ENCODE assay signal across 37 mouse cellular contexts in genomic region chr13:98544051-98544450, GRCm38 (mm10). TPM values are rescaled to one million over a fixed set of nuclear protein-coding genes. Genes with fewer than 3 reads are reported as not detected.
"Had no signal": no experiment of that assay in that cellular context is flagged by ENCODE, and none has a peak within 500 bp of the region (broad histone marks: within the 10 kb centered on the region; RNA-seq: fewer than 3 reads in every experiment).

No protein-coding gene starts in this region.

- H3K36me3 ChIP-seq: limb, embryonic 10.5 days; limb, embryonic 12.5 days; limb, embryonic 13.5 days; limb, embryonic 15.5 days; liver, embryonic 12.5 days; liver, embryonic 13.5 days; liver, embryonic 15.5 days; lung, embryonic 15.5 days; midbrain, embryonic 12.5 days; midbrain, embryonic 15.5 days; neural tube, embryonic 12.5 days; neural tube, embryonic 13.5 days had no signal

- H3K4me3 ChIP-seq: left cerebral cortex, adult 2 months; limb, embryonic 10.5 days; limb, embryonic 12.5 days; limb, embryonic 13.5 days; limb, embryonic 15.5 days; liver, embryonic 12.5 days; liver, embryonic 13.5 days; liver, embryonic 15.5 days; lung, embryonic 15.5 days; megakaryocyte, embryonic 14.5 days; midbrain, embryonic 12.5 days; midbrain, embryonic 15.5 days; myocyte; neural tube, embryonic 12.5 days; neural tube, embryonic 13.5 days had no signal

- H3K9ac ChIP-seq: limb, embryonic 12.5 days; limb, embryonic 13.5 days; limb, embryonic 15.5 days; liver, embryonic 12.5 days; liver, embryonic 13.5 days; liver, embryonic 14.5 days; liver, embryonic 15.5 days; liver, postnatal 0 days; lung, embryonic 14.5 days; lung, embryonic 15.5 days; midbrain, embryonic 12.5 days; midbrain, embryonic 15.5 days; neural tube, embryonic 12.5 days; neural tube, embryonic 13.5 days had no signal

- H3K27ac ChIP-seq: left cerebral cortex, adult 2 months; limb, embryonic 10.5 days; limb, embryonic 12.5 days; limb, embryonic 13.5 days; limb, embryonic 15.5 days; liver, embryonic 12.5 days; liver, embryonic 13.5 days; liver, embryonic 14.5 days; liver, embryonic 15.5 days; lung, embryonic 15.5 days; macrophage; midbrain, embryonic 12.5 days; midbrain, embryonic 15.5 days; neural tube, embryonic 12.5 days; neural tube, embryonic 13.5 days had no signal

- DNase-seq: left cerebral cortex, postnatal 4 days; liver; liver, embryonic 13.5 days; liver, postnatal 0 days; lung, adult 18-20 months; lung, adult 2 months; lung, embryonic 14.5 days; lung, postnatal 10 days; lung, postnatal 14 days; lung, postnatal 36 days; lung, postnatal 4 days had no signal

- H3K4me1 ChIP-seq: liver, embryonic 12.5 days; liver, embryonic 13.5 days; liver, embryonic 15.5 days; lung, embryonic 15.5 days; megakaryocyte, embryonic 14.5 days; midbrain, embryonic 15.5 days; neural tube, embryonic 12.5 days had no signal

- ATAC-seq: liver, embryonic 12.5 days; liver, postnatal 0 days; lung, postnatal 0 days; midbrain, embryonic 15.5 days; midbrain, embryonic 16.5 days had no signal

- H3K9me3 ChIP-seq: limb, embryonic 10.5 days; limb, embryonic 12.5 days; limb, embryonic 13.5 days; limb, embryonic 15.5 days; liver, embryonic 12.5 days; liver, embryonic 13.5 days; liver, embryonic 15.5 days; lung, embryonic 15.5 days; midbrain, embryonic 12.5 days; midbrain, embryonic 15.5 days; neural tube, embryonic 12.5 days; neural tube, embryonic 13.5 days had no signal

- H3K27me3 ChIP-seq: limb, embryonic 15.5 days; liver, embryonic 12.5 days; liver, embryonic 13.5 days; liver, embryonic 15.5 days; lung, embryonic 15.5 days; megakaryocyte, embryonic 14.5 days had no signal

- H3K4me2 ChIP-seq: limb, embryonic 12.5 days; limb, embryonic 13.5 days; limb, embryonic 15.5 days; liver, embryonic 11.5 days; liver, embryonic 12.5 days; liver, embryonic 13.5 days; liver, embryonic 15.5 days; lung, embryonic 14.5 days; lung, embryonic 15.5 days; midbrain, embryonic 12.5 days; midbrain, embryonic 15.5 days; neural tube, embryonic 12.5 days; neural tube, embryonic 13.5 days had no signal

RNA-seq across cellular contexts. Expression of gene Gm10320, which starts 52.2 kb away (rescaled TPM):
- total RNA-seq: left cerebral cortex, adult 2 months; left cerebral cortex, adult 8-10 months; left cerebral cortex, postnatal 10 days; left cerebral cortex, postnatal 14 days; left cerebral cortex, postnatal 25 days; left cerebral cortex, postnatal 36 days; left cerebral cortex, postnatal 4 days; midbrain, postnatal 0 days; monocyte, adult 5-6 weeks had no signal
- polyA plus RNA-seq: macrophage had no signal
